Mouse (Mus musculus): ENCODE data around the gene Fmo4. TPM values are rescaled to one million over a fixed set of nuclear protein-coding genes. Genes with fewer than 3 reads are reported as not detected.

The Fmo4 gene
- polyA plus RNA-seq, 1 experiment from 2014 or later, result 1.6 TPM

- H3K4me1 ChIP-seq (replicated peaks), result no peaks in the 10 kb centered on the region
- H3K9me3 ChIP-seq (replicated peaks), result no peaks in the 10 kb centered on the region
- H3K27me3 ChIP-seq, result no peaks in the 10 kb centered on the region
- no peaks in the 10 kb centered on the region for H3K36me3 ChIP-seq
- no peak overlapping the region for H3K4me3 ChIP-seq (replicated peaks)
- no peak for DNase-seq
- H3K4me2 ChIP-seq, result no peak overlapping the region
- 51% methylated on average over 5 of the region's 5 CpGs for WGBS (ENCODE audit: insufficient replicate concordance)
- no peak overlapping the region for H3K27ac ChIP-seq
- no peak overlapping the region for H3K9ac ChIP-seq
- ATAC-seq (ENCODE audit: low read depth), result no peak
These were observed 18.8 kb upstream of the Fmo4 start for GRCm38 (mm10) chr1:162832574-162832953.

- Histone ChIP-seq H3K4me1 (replicated peaks) (no peaks in the 10 kb centered on the region), H3K9ac (no peak overlapping the region), H3K9me3 (replicated peaks) (no peaks in the 10 kb centered on the region), H3K36me3 (no peaks in the 10 kb centered on the region), H3K27me3 (no peaks in the 10 kb centered on the region), H3K4me3 (replicated peaks) (no peak overlapping the region), H3K27ac (no peak overlapping the region), H3K4me2 (no peak overlapping the region)
- DNase-seq, result no peak
- no peak for ATAC-seq (ENCODE audit: low read depth)
- WGBS (ENCODE audit: insufficient replicate concordance), result 37% methylated on average over 5 of the region's 5 CpGs
These were observed 18.2 kb upstream of the Fmo4 start for GRCm38 (mm10) chr1:162831838-162832573.

GRCm38 (mm10) chr1:162819280-162819679 lies 5.5 kb upstream of the Fmo4 start:
- ATAC-seq (ENCODE audit: low read depth), result no peak
- Histone ChIP-seq H3K36me3 (no peaks in the 10 kb centered on the region), H3K27me3 (no peaks in the 10 kb centered on the region), H3K27ac (no peak overlapping the region), H3K9ac (no peak overlapping the region), H3K9me3 (replicated peaks) (no peaks in the 10 kb centered on the region), H3K4me2 (no peak overlapping the region), H3K4me3 (replicated peaks) (no peak overlapping the region), H3K4me1 (replicated peaks) (peaks cover 4% of the 10 kb centered on the region; the same call in 1 of the 2 replicates)
- no peak for DNase-seq
- WGBS (ENCODE audit: insufficient replicate concordance), result 83% methylated on average over 5 of the region's 5 CpGs

- H3K9me3 ChIP-seq (replicated peaks), result no peaks in the 10 kb centered on the region
- no peak for DNase-seq
- H3K4me3 ChIP-seq (replicated peaks), result no peak overlapping the region
- no peak for ATAC-seq (ENCODE audit: low read depth)
- WGBS (ENCODE audit: insufficient replicate concordance), result 70% methylated on average over 10 of the region's 10 CpGs
- H3K27ac ChIP-seq, result no peak overlapping the region
- H3K4me1 ChIP-seq (replicated peaks), result peaks cover 7% of the 10 kb centered on the region; the same call in 1 of the 2 replicates
- no peak overlapping the region for H3K9ac ChIP-seq
- H3K36me3 ChIP-seq, result no peaks in the 10 kb centered on the region
- no peaks in the 10 kb centered on the region for H3K27me3 ChIP-seq
- no peak overlapping the region for H3K4me2 ChIP-seq
These were observed 1.8 kb upstream of the Fmo4 start for GRCm38 (mm10) chr1:162815381-162816127.

- H3K27ac ChIP-seq, result no peak overlapping the region
- no peak for ATAC-seq (ENCODE audit: low read depth)
- H3K27me3 ChIP-seq, result no peaks in the 10 kb centered on the region
- no peak for DNase-seq
- 60% methylated on average over 4 of the region's 4 CpGs for WGBS (ENCODE audit: insufficient replicate concordance)
- H3K9me3 ChIP-seq (replicated peaks), result no peaks in the 10 kb centered on the region
- no peak overlapping the region for H3K4me3 ChIP-seq (replicated peaks)
- peaks cover 7% of the 10 kb centered on the region; the same call in 1 of the 2 replicates for H3K4me1 ChIP-seq (replicated peaks)
- H3K9ac ChIP-seq, result no peak overlapping the region
- no peak overlapping the region for H3K4me2 ChIP-seq
- H3K36me3 ChIP-seq, result no peaks in the 10 kb centered on the region
These were observed 1.2 kb upstream of the Fmo4 start for GRCm38 (mm10) chr1:162814932-162815331.

- ATAC-seq (ENCODE audit: low read depth), result no peak
These were observed 483 bp downstream of the Fmo4 start for GRCm38 (mm10) chr1:162813143-162813835.

GRCm38 (mm10) chr1:162808541-162808940 lies 5.2 kb downstream of the Fmo4 start:
- Histone ChIP-seq H3K4me2 (no peak overlapping the region), H3K27me3 (no peaks in the 10 kb centered on the region), H3K4me1 (replicated peaks) (0 out of 2 replicates have a peak, but pooled peaks cover 1% of the 10 kb centered on the region), H3K27ac (no peak overlapping the region), H3K36me3 (no peaks in the 10 kb centered on the region), H3K9me3 (replicated peaks) (no peaks in the 10 kb centered on the region), H3K9ac (no peak overlapping the region), H3K4me3 (replicated peaks) (no peak overlapping the region)
- DNase-seq (no peak), ATAC-seq (ENCODE audit: low read depth) (no peak)
- WGBS (ENCODE audit: insufficient replicate concordance), result 70% methylated on average over 3 of the region's 3 CpGs

More at GRCm38 (mm10) chr1:162813143-162813835, 483 bp downstream of the Fmo4 start:
- no peaks in the 10 kb centered on the region for H3K36me3 ChIP-seq
- peaks cover 7% of the 10 kb centered on the region; the same call in 1 of the 2 replicates for H3K4me1 ChIP-seq (replicated peaks)
- no peaks in the 10 kb centered on the region for H3K9me3 ChIP-seq (replicated peaks)
- H3K27ac ChIP-seq, result no peak overlapping the region; the same call in 1 of the 2 replicates
- DNase-seq, result no peak
- 63% methylated on average over 9 of the region's 9 CpGs for WGBS (ENCODE audit: insufficient replicate concordance)
- no peak overlapping the region for H3K9ac ChIP-seq
- H3K4me3 ChIP-seq (replicated peaks), result no peak overlapping the region
- no peak overlapping the region for H3K4me2 ChIP-seq
- H3K27me3 ChIP-seq, result no peaks in the 10 kb centered on the region

- no peak overlapping the region for H3K27ac ChIP-seq
- H3K9ac ChIP-seq, result no peak overlapping the region
- H3K4me1 ChIP-seq (replicated peaks), result no peaks in the 10 kb centered on the region
- ATAC-seq (ENCODE audit: low read depth) (no peak), DNase-seq (no peak)
- H3K27me3 ChIP-seq, result no peaks in the 10 kb centered on the region
- H3K9me3 ChIP-seq (replicated peaks), result no peaks in the 10 kb centered on the region
- WGBS (ENCODE audit: insufficient replicate concordance), result 66% methylated on average over 5 of the region's 5 CpGs
- no peak overlapping the region for H3K4me3 ChIP-seq (replicated peaks)
- no peaks in the 10 kb centered on the region for H3K36me3 ChIP-seq
- H3K4me2 ChIP-seq, result no peak overlapping the region
These were observed 6.3 kb downstream of the Fmo4 start for GRCm38 (mm10) chr1:162807441-162807840.

- ATAC-seq (ENCODE audit: low read depth) (no peak), DNase-seq (no peak)
- Histone ChIP-seq H3K4me2 (no peak overlapping the region), H3K4me1 (replicated peaks) (no peaks in the 10 kb centered on the region), H3K36me3 (no peaks in the 10 kb centered on the region), H3K27ac (no peak overlapping the region), H3K27me3 (no peaks in the 10 kb centered on the region), H3K9me3 (replicated peaks) (no peaks in the 10 kb centered on the region), H3K9ac (no peak overlapping the region), H3K4me3 (replicated peaks) (no peak overlapping the region)
- WGBS (ENCODE audit: insufficient replicate concordance), result 53% methylated on average over 5 of the region's 5 CpGs
These were observed 8.8 kb downstream of the Fmo4 start for GRCm38 (mm10) chr1:162805011-162805410.

GRCm38 (mm10) chr1:162796441-162796840 lies 17.3 kb downstream of the Fmo4 start:
- H3K9ac ChIP-seq, result no peak overlapping the region
- H3K9me3 ChIP-seq (replicated peaks), result no peaks in the 10 kb centered on the region
- no peak overlapping the region for H3K27ac ChIP-seq
- ATAC-seq (ENCODE audit: low read depth) (no peak), DNase-seq (no peak)
- no peaks in the 10 kb centered on the region for H3K4me1 ChIP-seq (replicated peaks)
- H3K36me3 ChIP-seq, result no peaks in the 10 kb centered on the region
- no peaks in the 10 kb centered on the region for H3K27me3 ChIP-seq
- H3K4me2 ChIP-seq, result no peak overlapping the region
- H3K4me3 ChIP-seq (replicated peaks), result no peak overlapping the region

- H3K27me3 ChIP-seq, result no peaks in the 10 kb centered on the region
- DNase-seq (no peak), ATAC-seq (ENCODE audit: low read depth) (no peak)
- no peaks in the 10 kb centered on the region for H3K4me1 ChIP-seq (replicated peaks)
- H3K9ac ChIP-seq, result no peak overlapping the region
- no peak overlapping the region for H3K4me3 ChIP-seq (replicated peaks)
- H3K27ac ChIP-seq, result no peak overlapping the region
- H3K9me3 ChIP-seq (replicated peaks), result no peaks in the 10 kb centered on the region
- WGBS (ENCODE audit: insufficient replicate concordance), result 71% methylated on average over 7 of the region's 7 CpGs
- no peaks in the 10 kb centered on the region for H3K36me3 ChIP-seq
- no peak overlapping the region for H3K4me2 ChIP-seq
These were observed 21.3 kb downstream of the Fmo4 start for GRCm38 (mm10) chr1:162792306-162793044.

All from liver, embryonic 13.5 days (tissue).